Mouse (Mus musculus) kidney, postnatal 10 days (tissue): ENCODE data around the gene Gm1123.
A peak's percentile ranks its signal among the peaks of the same experiment; 100 is the strongest.

ENCODE experiments used
- DNase-seq: peaks from one replicate; pipeline ENCODE4 v3.0.0; 2021; ENCODE audit warnings: mixed read lengths

Gm1123 gene

DNA sequence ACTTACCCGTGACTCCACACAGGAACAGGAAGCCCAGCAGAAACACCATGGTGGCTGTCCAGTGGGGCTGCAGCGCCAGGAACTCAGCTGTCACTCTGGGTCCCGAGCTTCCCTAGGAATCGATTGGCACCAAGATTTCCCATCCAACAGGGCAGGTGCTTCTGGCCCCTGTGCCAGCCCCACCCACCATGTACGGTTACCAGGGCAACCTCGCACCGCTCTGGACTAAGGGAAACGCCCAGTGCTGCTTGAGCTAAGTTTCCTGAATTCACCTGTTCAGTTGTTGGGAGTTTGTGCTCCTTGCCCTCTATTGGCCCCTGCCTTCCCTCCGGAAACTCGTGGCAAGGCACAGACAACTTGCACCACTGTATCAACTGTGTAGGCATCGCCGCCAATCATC, at the start of gene Gm1123:
Gene Gm1123, minus strand, starts transcription at position 141 of the 400 bp plus-strand sequence.
- DNase-seq, result no peak

DNA sequence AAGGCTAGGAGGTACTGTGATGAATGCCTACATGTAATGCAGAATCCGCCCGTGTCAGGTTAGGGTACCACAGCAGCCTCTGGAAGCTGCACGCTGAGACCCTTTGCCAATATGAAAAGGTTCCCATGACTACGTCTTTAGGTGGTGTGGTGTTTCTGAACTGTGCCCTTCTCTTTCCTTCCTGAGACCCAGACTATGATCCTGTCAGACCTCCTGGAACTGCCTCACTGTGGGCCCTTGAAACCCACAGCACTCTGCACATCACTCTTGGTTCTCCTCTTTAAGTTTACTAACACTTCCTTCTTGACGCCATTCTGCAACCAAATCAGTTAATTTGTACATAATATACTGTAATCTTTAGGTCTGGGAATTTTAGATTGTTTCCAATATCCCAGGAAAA, 46.2 kb upstream of the Gm1123 start:
- no peak for DNase-seq

DNA sequence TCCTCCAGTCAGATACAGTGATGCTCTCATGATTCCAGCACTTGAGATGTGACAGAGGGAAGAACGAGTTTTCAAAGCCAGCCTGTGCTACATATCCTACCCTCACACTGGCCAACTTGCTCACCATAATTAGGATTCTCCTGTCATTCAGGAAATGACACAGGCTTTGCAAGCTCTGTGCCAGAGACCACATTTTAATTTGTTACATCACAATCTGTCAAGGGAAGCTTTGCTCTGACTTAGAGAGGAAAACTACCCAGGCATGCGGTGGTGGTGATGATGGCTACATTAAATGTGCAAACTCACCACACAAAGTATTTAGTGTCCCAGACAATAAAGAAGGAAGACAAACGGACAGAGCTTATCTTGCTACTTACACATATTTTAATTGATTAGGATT, 45.8 kb upstream of the Gm1123 start:
- DNase-seq, result no peak

DNA sequence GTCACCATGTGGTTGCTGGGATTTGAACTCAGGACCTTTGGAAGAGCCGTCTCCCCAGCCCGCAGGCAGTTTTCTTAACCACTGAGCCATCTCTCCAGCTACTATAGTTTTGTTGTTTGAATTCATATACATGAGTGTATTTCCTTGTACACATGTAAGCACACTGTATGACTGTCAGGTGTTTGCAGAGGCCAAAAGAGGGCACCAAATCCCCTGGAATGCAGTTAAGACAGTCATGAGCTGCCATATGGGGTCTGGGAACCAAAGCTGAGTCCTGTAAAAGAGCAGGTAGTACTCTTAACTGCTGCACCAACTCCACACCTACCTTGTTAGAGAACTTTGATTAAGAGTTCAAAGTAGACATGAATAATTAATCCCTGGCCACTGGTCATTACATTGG, 45.1 kb upstream of the Gm1123 start:
- DNase-seq, result no peak

DNA sequence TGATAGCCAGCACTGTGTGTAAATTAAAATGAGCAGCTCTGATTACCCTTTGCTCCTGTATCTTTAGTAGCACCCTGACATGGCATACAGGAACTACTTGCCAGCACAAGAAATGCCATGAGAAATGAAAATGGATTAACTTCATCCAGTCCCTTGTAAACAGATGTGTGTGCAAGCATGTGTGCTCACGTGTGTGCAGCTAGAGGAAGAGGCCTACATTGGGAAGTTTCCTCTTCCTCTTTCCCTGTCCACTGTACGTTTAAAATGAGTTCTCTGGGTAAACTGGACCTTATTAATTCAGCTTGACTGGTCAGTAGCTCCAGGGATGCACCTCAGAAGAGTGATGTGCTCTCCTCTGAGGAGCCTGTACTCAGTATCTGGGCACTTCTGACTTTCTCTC, 38.9 kb upstream of the Gm1123 start:
- DNase-seq, result no peak

DNA sequence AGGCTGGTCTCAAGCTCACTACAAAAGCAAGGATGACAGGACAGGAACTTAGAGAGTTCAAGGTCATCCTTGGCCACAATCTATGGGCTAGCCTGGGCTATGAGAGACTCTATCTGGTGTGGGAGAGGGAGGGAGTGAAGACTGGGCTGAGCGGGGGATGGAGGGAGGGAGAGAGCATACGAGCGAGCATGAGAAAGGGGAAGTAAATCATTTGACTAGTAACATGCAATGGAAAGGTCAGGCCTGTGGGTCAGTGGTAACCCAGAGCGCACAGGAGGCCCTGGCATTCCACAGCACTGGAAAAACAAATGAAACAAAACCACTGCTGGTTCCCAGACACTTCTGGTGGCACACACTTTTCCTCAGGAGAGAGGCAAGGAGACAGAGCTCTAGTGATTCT, 37.0 kb upstream of the Gm1123 start:
- peak; percentile 25 for DNase-seq

DNA sequence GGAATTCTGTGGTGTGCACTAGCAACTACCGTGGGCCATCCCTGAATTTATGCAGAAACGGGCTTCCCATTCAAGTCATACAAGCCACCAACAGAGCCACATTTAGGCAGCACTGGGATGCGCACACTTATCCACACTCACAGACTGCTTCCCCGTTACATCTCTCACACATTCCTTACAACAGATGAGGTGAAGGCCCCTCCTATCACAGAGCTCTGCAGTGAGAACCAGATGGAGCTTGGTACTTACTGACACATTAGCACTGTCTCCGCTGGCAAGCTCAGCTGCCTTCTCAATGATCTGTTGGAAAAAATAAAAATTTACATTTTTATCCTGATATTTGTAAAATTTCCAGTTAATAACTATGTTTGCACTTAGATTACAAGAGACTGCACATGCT, 29.8 kb upstream of the Gm1123 start:
- no peak for DNase-seq

DNA sequence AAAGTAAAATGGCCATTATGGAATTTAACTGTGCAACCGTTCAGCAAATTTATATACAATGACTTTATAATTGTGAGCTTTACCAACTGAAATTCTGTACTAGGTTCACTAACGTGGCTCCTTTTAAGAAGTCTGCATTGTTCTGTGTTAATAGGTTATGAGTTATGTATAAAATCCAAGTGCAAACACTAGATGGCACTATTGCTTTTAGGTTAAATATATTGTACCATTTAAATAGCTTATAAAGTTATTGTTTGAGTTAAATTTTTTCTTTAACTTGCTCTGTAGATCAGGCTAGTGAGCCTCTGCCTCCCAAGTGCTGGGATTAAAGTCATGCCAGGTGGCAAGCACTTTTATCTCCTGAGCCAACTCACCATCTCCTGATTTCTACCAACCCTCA, 28.7 kb upstream of the Gm1123 start:
- DNase-seq, result no peak

DNA sequence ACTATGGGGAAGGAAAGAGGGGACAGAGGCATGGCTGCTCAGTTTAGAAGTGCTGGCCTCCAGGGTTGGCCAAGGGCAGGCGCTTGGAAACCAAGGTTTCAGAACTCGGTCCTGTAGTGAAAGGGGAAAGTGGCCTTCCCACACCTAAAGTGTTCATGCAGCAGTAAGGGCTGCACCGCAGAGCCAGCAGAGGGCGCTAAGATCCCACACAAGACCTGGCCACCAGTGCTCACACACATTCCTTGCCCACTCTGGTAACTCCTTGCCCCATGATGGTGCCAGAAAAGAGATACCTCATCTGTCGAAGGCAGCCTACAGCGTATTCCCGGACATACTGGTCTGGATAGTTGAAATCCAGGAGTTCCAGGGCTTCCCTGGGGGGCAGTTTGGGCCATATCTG, 27.0 kb upstream of the Gm1123 start:
- peak; percentile 89 for DNase-seq

DNA sequence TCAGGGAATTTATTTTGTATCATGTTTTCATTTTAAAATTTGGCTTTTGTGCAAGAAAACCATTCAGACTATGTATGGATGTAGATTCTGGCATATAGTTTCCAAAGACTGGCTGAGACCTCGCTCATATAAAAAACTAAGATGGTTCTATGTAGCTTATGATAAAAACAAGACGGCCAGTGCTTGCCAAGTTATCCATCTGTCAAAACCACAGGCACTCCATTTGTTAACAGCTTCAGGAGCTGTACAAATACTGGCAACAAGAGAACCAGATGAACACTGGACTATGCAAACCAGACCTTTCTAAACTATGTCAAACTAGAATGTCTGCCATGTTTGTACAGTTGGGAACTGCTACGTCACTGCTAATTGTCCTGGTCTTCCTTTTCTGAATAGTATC, 22.2 kb upstream of the Gm1123 start:
- DNase-seq, result no peak

DNA sequence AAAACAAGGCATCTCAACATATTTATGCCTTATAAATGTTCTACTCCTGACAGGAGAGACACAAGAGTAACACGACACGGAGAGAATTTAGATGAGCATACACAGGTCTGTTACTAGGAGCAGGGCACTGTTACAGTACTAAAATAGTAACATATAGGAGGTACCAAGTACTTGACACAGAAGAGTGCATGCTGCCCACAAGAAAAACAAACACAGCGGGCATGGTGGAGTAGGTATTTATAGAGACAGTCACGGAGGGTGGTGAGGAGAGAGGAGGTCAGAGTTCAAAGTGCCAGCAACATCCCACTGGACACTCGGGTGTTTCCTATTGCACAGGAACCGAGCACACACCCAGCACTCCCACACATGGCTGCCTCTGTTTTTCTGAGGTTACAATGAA, 14.2 kb upstream of the Gm1123 start:
- no peak for DNase-seq

DNA sequence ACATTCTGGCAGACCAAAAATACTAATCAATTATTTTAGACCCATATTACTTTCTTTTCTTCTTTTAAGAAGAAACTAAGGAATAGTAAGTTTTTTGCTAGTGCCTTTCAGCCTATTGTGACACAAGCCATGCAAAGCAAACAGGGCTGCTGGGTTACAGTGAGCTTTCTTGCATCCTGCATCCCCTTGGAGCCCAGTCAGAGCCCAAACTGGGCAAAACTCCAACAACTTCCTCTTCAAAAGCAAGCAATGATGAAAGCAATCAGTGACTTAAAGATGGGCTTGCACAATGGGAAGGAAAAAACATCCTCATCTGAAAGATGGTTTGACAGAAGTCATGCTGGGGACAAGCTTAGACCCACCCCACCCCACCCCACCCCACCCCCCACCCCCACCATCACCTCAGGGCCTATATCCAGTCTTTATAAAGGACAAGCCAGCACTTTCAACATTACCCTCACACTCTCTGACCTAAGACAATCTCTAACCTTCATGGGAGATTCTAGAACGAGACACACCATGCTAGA, 13.3 kb upstream of the Gm1123 start:
- DNase-seq, result peak; percentile 64

DNA sequence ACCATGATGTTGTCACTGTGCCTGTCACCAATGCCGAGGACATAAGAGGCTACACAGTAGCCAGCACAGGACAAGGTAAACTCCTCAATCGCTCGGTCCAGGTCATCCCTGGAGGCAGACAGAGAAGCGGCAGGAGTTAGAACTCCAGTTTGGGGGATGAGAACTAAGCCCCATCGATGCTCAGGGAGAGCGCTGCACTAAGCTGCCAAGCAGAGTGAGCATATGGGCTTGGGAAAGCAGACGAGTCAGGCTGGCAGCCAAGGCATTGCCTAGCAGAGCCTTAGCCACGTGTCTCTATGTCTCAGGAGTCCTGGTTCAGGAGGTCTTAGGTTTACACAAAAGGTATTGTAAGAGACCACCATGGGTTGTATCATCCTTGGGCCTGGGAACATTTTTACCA, 9.2 kb upstream of the Gm1123 start:
- DNase-seq, result no peak

DNA sequence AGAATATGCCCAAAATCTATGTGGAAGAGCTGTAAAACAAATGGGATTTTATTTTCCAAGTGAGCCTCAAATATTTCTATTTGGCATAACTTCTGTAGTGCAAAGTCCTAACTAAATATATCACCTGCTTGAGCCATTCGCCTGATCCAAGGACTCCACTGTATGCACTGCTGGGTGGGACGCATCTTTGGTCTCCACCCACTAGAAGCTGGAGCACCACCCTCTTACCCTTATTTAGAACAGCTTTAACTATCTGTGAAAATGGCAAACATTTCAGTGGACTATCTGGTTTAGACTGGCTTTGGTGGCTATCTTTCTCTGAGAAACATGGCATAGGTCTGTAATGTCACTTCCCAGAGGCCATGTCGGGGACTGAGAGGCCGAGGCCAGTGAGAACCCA, 7.1 kb upstream of the Gm1123 start:
- DNase-seq, result no peak

DNA sequence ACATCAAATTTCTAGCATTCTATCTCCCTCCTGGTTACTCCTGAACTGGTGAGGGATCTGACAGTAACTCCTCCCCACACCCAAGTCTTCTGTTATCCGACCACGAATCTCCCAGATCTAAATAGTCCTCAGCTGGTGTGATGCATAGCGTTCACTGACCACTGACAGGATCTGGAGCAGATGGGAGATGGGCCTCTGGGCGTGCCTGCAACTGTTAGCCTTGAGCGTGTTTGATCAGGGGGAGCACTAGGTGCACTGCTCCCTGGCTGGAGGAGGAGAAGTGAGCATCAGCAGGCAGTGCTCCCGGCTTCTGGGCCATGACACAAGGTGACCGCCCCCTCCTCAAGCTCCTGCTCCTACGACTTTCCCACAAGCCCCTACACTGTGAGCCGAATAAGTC, 6.5 kb upstream of the Gm1123 start:
- DNase-seq, result no peak

DNA sequence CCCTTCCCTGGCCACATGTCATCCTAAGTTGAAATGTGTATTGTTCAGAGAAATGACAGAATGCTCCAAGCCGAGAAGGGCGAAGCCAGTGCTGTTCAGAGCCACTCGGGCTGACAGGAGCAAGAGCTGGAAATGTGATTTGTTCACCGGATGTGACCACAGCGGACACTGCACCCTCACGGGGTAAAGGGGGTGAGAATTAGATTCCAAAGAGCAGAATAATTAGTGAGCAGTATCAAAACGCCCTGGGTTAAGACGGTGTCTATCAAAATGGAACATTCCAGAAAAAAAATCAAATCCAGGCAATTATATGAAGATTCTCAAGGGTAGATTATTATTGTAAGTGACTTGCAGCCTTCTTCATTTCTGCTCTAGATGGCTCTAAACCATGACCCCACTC, 1.4 kb downstream of the Gm1123 start:
- no peak for DNase-seq

DNA sequence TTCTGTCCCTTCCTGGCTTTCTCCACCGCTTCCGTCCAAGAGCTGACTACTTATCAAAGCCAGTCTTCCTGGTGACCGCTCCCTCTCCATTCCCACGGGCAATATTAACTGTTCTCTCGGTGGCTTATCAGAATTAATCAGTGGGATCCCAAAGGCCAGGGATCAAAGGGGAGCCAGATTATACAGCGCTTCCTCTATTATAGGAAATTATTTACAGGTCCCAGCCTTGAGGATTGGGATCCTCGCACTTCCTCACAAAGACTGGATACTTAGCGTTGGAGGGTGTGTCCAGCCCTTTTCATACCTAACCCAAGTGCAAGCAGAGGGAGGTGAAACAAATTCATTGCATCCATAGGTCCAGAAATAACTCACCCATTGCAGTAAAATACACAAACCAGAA, 3.5 kb downstream of the Gm1123 start:
- no peak for DNase-seq

DNA sequence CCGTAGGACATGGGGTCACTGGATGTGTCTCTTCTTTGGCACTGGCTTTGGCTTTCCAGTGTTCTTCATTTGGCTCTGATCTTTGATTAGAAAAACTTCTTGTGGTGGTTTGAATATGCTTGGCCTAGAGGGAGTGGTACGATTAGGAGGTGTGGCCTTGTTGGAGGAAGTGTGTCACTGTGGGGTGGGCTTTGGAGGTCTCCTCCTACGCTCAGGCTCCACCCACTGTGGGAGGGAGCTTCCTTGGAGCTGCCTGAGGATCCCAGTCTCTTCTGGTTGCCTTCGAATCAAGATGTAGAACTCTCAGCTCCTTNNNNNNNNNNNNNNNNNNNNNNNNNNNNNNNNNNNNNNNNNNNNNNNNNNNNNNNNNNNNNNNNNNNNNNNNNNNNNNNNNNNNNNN, 13.8 kb downstream of the Gm1123 start:
- DNase-seq, result no peak

DNA sequence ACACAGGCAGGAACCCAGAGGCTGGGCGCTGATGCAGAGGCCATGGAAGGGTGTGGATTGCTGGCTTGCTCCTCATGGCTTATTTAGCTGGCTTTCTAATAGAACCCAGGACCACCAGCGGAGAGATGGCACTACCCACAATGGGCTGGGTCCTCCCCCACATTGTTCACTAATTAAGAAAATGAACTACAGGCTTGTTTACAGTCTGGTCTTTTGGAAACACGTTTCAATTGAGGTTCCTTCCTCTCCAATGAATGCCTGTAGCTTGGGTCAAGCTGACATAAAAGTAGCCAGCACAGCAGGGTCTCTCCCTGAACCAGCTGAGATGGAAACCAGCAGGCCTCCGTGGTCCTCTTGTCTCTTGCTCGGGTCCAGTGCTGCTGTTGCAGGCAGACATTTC, 14.3 kb downstream of the Gm1123 start:
- DNase-seq, result no peak

DNA sequence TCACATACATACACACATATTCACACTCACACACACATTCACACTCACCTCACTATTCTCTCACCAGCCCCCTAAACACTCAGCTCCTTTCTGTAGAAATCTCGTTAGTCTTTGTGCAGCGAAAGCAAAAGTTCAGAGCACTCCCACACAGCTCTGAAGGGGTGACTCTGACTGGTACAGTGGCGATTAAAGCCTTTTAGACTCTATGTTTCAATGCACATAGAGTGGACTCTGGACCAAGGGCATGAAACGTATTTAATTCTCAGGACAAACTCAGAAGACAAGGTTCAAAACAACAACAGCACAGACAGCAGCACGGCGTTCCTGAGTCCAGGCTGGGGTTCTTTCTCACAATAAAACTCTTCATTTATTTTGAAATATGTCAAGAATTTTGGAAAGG, 17.8 kb downstream of the Gm1123 start:
- peak; percentile 28 for DNase-seq

DNA sequence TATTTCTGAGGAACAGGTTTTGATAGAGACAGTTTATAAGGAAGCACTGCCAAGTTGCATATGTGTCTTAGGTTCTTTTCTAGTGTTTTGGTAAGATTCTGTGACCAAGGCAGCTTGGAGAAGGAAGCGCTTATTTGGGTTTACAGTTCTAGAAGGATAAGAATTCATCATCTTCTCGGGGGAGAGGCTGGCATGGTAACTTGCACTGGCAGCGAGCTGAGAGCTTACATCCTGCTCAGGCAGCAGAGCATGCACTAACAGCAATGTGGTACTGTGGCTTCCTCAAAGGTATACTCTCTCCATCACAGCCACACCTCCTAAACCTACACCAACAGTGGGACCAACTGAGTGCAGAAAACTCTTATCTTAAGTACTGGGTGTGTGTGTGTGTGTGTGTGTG, 18.8 kb downstream of the Gm1123 start:
- no peak for DNase-seq

DNA sequence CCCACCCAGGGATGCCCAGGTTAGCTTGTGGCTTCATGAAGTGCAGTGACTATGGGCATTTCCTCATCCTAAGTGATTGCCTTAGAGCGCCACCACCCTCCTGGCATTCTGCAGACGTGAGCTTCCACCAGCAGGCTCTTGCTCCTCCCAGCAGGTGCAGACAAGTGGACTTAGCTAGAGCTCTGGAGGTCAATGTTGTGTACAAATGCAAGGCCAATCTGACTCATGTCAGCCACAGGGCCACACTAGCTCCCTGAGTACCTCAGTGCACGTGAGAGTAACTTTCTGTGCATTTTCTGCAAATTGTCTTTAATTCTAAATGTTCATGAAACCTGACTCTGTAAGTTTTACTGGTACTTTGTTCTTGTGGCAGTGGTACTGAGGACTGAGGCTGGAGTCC, 19.2 kb downstream of the Gm1123 start:
- DNase-seq, result no peak

DNA sequence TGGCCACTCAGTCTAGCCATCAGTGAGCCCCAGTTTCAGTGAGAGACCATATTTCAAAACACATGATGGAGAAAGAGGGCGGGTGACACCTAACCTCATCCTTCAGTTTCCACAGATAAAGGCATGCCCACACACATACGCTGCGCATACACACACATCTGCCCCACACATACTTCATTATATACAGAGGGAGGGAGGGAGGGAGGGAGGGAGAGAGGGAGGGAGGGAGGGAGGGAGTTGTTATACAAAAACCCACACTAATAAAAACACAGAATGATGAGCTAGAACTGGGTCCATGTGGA, 25.7 kb downstream of the Gm1123 start:
- no peak for DNase-seq

DNA sequence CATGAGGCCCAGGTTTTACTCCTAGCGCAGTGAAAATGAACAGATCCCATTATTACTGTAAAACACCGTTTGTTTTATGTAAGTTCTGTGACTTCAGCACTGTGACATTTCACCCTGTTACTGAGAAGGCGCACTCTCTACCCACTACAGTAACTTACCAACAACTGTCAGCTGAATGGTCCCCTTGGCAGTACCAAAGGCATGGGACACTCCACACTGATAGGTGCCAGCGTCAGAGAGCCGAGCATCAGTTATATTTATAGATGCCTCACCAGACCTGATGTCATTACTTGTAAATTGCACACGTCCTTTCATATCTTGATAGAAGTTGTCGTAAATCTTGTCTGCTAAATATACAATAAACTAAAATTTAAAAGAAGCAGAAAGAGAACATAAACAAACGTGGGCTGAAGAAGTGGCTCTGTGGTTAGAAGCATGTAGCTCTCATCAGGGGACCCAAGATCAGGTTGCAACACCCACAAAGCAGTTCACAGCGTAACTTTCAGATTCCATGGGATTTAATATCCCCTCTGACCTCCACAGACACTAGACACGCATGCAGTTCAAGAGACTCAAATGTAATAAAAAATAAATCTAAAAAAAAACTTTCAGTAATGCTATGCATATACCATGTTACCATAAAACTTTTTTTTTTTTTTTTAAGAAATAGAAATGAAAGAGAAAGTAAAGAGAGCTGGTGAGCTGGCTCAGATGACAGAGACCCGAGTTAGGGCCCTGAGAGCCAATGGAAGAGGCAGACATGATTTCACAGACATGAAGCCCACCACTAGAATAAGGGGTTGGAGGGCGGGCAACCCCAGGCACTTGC, 26.2 kb downstream of the Gm1123 start:
- no peak for DNase-seq

DNA sequence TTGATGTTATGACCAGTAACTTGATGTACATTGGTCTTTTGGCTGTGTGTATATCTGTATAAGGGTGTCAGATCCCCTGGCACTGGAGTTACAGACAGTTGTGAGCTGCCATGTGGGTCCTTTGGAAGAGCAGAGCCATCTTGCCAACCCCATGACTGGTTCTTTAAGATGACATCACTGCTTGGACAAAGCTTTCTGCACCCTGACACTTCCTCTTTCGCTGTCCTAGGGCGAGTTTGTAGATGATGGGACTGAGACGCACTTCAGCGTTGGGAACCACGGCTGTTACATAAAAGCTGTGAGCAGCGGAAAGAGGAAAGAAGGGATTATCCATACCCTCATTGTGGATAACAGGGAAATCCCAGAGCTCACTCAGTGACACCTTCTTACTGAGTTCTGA, 34.2 kb downstream of the Gm1123 start:
- DNase-seq, result no peak
